Mouse (Mus musculus): ENCODE results near the gene Aagab. TPM values are rescaled to one million over a fixed set of nuclear protein-coding genes. Genes with fewer than 3 reads are reported as not detected.

Gene Aagab
- polyA plus RNA-seq, 1 experiment from 2014 or later = 64.5 TPM

DNA sequence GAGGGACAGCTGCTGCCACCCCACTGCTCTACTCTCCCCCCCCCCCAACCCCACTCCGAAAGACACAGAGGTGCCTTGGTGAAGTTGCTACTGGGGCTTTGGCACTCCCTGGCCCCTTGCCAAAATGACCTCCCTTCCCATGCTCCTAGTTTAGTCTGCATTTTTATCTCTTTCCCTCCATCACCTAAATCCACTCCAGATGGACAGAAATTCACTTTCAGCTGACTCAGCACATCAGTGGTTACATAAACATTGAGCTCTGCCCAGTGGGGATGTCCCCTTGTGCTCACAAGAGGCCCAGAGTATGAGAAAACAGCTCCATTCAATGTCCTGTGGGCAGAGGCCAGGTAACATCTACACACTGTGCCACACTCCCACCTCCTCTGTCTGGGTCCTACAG lies 52.6 kb downstream of the Aagab start:
- peaks cover 21% of the 10 kb centered on the region for H3K4me1 ChIP-seq (ENCODE audit: control insufficient read depth, insufficient read depth, low read length)
- 63% methylated on average over 1 of the region's 1 CpGs for WGBS
- H3K4me2 ChIP-seq (ENCODE audit: low read length) = no peak overlapping the region
- no peak overlapping the region for H3K27ac ChIP-seq (replicated peaks; ENCODE audit: low read depth, low read length)
- ATAC-seq (ENCODE audit: low FRiP score, low TSS enrichment) = no peak
- H3K36me3 ChIP-seq (ENCODE audit: control insufficient read depth, insufficient read depth, low read length) = no peaks in the 10 kb centered on the region
- no peaks in the 10 kb centered on the region for H3K27me3 ChIP-seq (ENCODE audit: control insufficient read depth, insufficient read depth, low read length)
- no peak overlapping the region for H3K9ac ChIP-seq (replicated peaks; ENCODE audit: low read length)
- no peak overlapping the region for H3K4me3 ChIP-seq (replicated peaks; ENCODE audit: low read depth, low read length)
- peak; percentile 27 for DNase-seq
- no peaks in the 10 kb centered on the region for H3K9me3 ChIP-seq (ENCODE audit: control insufficient read depth, low read length)

DNA sequence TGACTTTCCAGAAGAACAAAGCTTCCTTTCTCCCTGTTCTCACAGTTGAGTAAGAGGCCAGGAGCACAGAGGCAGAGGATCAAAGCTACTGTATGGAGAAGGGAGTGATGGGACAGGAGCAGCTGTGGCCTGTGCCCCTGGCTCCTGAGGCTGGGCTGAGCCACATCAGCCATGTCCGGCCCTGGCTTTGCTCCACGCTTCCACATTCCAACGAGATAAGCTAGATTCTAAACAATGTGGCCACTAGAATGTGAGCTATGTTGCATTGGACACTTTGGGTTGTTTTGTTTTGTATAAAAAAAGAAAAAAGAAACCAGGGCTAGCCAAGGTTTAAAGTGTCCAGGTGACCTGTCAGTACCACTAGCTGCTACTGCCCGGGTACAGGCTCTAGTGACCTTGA lies 54.7 kb downstream of the Aagab start:
- no peak overlapping the region for H3K9ac ChIP-seq (replicated peaks; ENCODE audit: low read length)
- 0 out of 2 replicates have a peak, but pooled peaks cover 2% of the 10 kb centered on the region for H3K36me3 ChIP-seq (ENCODE audit: control insufficient read depth, insufficient read depth, low read length)
- no peak overlapping the region for H3K27ac ChIP-seq (replicated peaks; ENCODE audit: low read depth, low read length)
- no peak overlapping the region for H3K4me3 ChIP-seq (replicated peaks; ENCODE audit: low read depth, low read length)
- WGBS = 86% methylated on average over 4 of the region's 4 CpGs
- ATAC-seq (ENCODE audit: low FRiP score, low TSS enrichment) (no peak), DNase-seq (no peak)
- no peak overlapping the region for H3K4me2 ChIP-seq (ENCODE audit: low read length)
- H3K27me3 ChIP-seq (ENCODE audit: control insufficient read depth, insufficient read depth, low read length) = no peaks in the 10 kb centered on the region
- peaks cover 21% of the 10 kb centered on the region for H3K4me1 ChIP-seq (ENCODE audit: control insufficient read depth, insufficient read depth, low read length)
- no peaks in the 10 kb centered on the region for H3K9me3 ChIP-seq (ENCODE audit: control insufficient read depth, low read length)

GRCm38 (mm10) chr9:63658436-63658835 lies 56.0 kb downstream of the Aagab start:
- no peak for ATAC-seq (ENCODE audit: low FRiP score, low TSS enrichment)
- whole genome bisulfite sequencing = 95% methylated on average over 9 of the region's 9 CpGs
- Histone ChIP-seq H3K36me3 (ENCODE audit: control insufficient read depth, insufficient read depth, low read length) (0 out of 2 replicates have a peak, but pooled peaks cover 2% of the 10 kb centered on the region), H3K9ac (replicated peaks; ENCODE audit: low read length) (no peak overlapping the region), H3K27me3 (ENCODE audit: control insufficient read depth, insufficient read depth, low read length) (no peaks in the 10 kb centered on the region), H3K4me1 (ENCODE audit: control insufficient read depth, insufficient read depth, low read length) (peaks cover 12% of the 10 kb centered on the region), H3K9me3 (ENCODE audit: control insufficient read depth, low read length) (no peaks in the 10 kb centered on the region), H3K4me3 (replicated peaks; ENCODE audit: low read depth, low read length) (no peak overlapping the region), H3K4me2 (ENCODE audit: low read length) (no peak overlapping the region), H3K27ac (replicated peaks; ENCODE audit: low read depth, low read length) (no peak overlapping the region)
- no peak for DNase-seq

- Histone ChIP-seq H3K36me3 (ENCODE audit: control insufficient read depth, insufficient read depth, low read length) (0 out of 2 replicates have a peak, but pooled peaks cover 2% of the 10 kb centered on the region), H3K9me3 (ENCODE audit: control insufficient read depth, low read length) (no peaks in the 10 kb centered on the region), H3K9ac (replicated peaks; ENCODE audit: low read length) (no peak overlapping the region), H3K4me1 (ENCODE audit: control insufficient read depth, insufficient read depth, low read length) (peaks cover 7% of the 10 kb centered on the region; the same call in 1 of the 2 replicates), H3K27ac (replicated peaks; ENCODE audit: low read depth, low read length) (0 out of 2 replicates have a peak overlapping the region, but pooled peaks have one; percentile 37), H3K27me3 (ENCODE audit: control insufficient read depth, insufficient read depth, low read length) (no peaks in the 10 kb centered on the region), H3K4me2 (ENCODE audit: low read length) (no peak overlapping the region), H3K4me3 (replicated peaks; ENCODE audit: low read depth, low read length) (no peak overlapping the region)
- DNase-seq (peak; percentile 72), ATAC-seq (ENCODE audit: low FRiP score, low TSS enrichment) (no peak)
- 79% methylated on average over 5 of the region's 5 CpGs for WGBS
These were observed 56.5 kb downstream of the Aagab start for GRCm38 (mm10) chr9:63658970-63659371.

GRCm38 (mm10) chr9:63660061-63660460 lies 57.6 kb downstream of the Aagab start:
- Histone ChIP-seq H3K9ac (replicated peaks; ENCODE audit: low read length) (no peak overlapping the region), H3K4me2 (ENCODE audit: low read length) (no peak overlapping the region), H3K27ac (replicated peaks; ENCODE audit: low read depth, low read length) (no peak overlapping the region), H3K4me1 (ENCODE audit: control insufficient read depth, insufficient read depth, low read length) (peaks cover 10% of the 10 kb centered on the region; the same call in 1 of the 2 replicates), H3K9me3 (ENCODE audit: control insufficient read depth, low read length) (no peaks in the 10 kb centered on the region), H3K27me3 (ENCODE audit: control insufficient read depth, insufficient read depth, low read length) (no peaks in the 10 kb centered on the region), H3K36me3 (ENCODE audit: control insufficient read depth, insufficient read depth, low read length) (0 out of 2 replicates have a peak, but pooled peaks cover 2% of the 10 kb centered on the region), H3K4me3 (replicated peaks; ENCODE audit: low read depth, low read length) (no peak overlapping the region)
- no peak for ATAC-seq (ENCODE audit: low FRiP score, low TSS enrichment)
- WGBS = 95% methylated on average over 4 of the region's 4 CpGs
- no peak for DNase-seq

GRCm38 (mm10) chr9:63660691-63661090 lies 58.2 kb downstream of the Aagab start:
- Histone ChIP-seq H3K9me3 (ENCODE audit: control insufficient read depth, low read length) (no peaks in the 10 kb centered on the region), H3K4me2 (ENCODE audit: low read length) (no peak overlapping the region), H3K36me3 (ENCODE audit: control insufficient read depth, insufficient read depth, low read length) (0 out of 2 replicates have a peak, but pooled peaks cover 2% of the 10 kb centered on the region), H3K9ac (replicated peaks; ENCODE audit: low read length) (no peak overlapping the region), H3K27me3 (ENCODE audit: control insufficient read depth, insufficient read depth, low read length) (no peaks in the 10 kb centered on the region), H3K4me1 (ENCODE audit: control insufficient read depth, insufficient read depth, low read length) (peaks cover 12% of the 10 kb centered on the region; the same call in 1 of the 2 replicates), H3K4me3 (replicated peaks; ENCODE audit: low read depth, low read length) (no peak overlapping the region), H3K27ac (replicated peaks; ENCODE audit: low read depth, low read length) (no peak overlapping the region)
- DNase-seq (no peak), ATAC-seq (ENCODE audit: low FRiP score, low TSS enrichment) (no peak)
- WGBS = 99% methylated on average over 3 of the region's 3 CpGs

DNA sequence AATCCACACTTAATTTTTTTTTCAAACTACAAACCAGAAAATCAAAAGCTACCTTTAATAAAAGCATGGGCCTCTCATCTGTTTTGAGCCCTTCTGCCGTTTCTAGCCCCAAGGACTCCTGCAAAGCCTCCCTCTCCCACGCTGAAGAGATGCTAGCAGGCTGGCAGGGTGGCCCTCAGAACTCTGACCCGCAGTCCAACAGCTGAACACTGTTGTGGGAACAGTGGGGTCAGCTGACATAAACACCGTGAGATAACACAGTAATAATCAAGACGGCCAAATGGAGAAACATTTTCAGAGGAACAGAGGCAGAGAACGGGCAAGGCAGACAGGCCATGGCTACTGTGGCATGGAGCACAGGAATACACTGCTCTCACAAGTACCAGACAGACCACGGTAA lies 60.3 kb downstream of the Aagab start:
- WGBS = 89% methylated on average over 7 of the region's 7 CpGs
- H3K27ac ChIP-seq (replicated peaks; ENCODE audit: low read depth, low read length) = no peak overlapping the region
- no peak for ATAC-seq (ENCODE audit: low FRiP score, low TSS enrichment)

GRCm38 (mm10) chr9:63663222-63663621 lies 60.8 kb downstream of the Aagab start:
- H3K27me3 ChIP-seq (ENCODE audit: control insufficient read depth, insufficient read depth, low read length) = no peaks in the 10 kb centered on the region
- peaks cover 12% of the 10 kb centered on the region; the same call in 1 of the 2 replicates for H3K4me1 ChIP-seq (ENCODE audit: control insufficient read depth, insufficient read depth, low read length)
- DNase-seq = no peak
- WGBS = 88% methylated on average over 10 of the region's 10 CpGs
- no peak overlapping the region for H3K27ac ChIP-seq (replicated peaks; ENCODE audit: low read depth, low read length)
- ATAC-seq (ENCODE audit: low FRiP score, low TSS enrichment) = no peak
- no peak overlapping the region for H3K4me3 ChIP-seq (replicated peaks; ENCODE audit: low read depth, low read length)
- H3K4me2 ChIP-seq (ENCODE audit: low read length) = no peak overlapping the region
- H3K9ac ChIP-seq (replicated peaks; ENCODE audit: low read length) = no peak overlapping the region
- H3K36me3 ChIP-seq (ENCODE audit: control insufficient read depth, insufficient read depth, low read length) = 0 out of 2 replicates have a peak, but pooled peaks cover 2% of the 10 kb centered on the region
- H3K9me3 ChIP-seq (ENCODE audit: control insufficient read depth, low read length) = no peaks in the 10 kb centered on the region

More for the DNA sequence above, 60.3 kb downstream of the Aagab start:
- Histone ChIP-seq H3K4me2 (ENCODE audit: low read length) (no peak overlapping the region), H3K9ac (replicated peaks; ENCODE audit: low read length) (no peak overlapping the region), H3K4me3 (replicated peaks; ENCODE audit: low read depth, low read length) (no peak overlapping the region), H3K27me3 (ENCODE audit: control insufficient read depth, insufficient read depth, low read length) (no peaks in the 10 kb centered on the region), H3K4me1 (ENCODE audit: control insufficient read depth, insufficient read depth, low read length) (peaks cover 12% of the 10 kb centered on the region; the same call in 1 of the 2 replicates), H3K36me3 (ENCODE audit: control insufficient read depth, insufficient read depth, low read length) (0 out of 2 replicates have a peak, but pooled peaks cover 2% of the 10 kb centered on the region), H3K9me3 (ENCODE audit: control insufficient read depth, low read length) (no peaks in the 10 kb centered on the region)
- no peak for DNase-seq

DNA sequence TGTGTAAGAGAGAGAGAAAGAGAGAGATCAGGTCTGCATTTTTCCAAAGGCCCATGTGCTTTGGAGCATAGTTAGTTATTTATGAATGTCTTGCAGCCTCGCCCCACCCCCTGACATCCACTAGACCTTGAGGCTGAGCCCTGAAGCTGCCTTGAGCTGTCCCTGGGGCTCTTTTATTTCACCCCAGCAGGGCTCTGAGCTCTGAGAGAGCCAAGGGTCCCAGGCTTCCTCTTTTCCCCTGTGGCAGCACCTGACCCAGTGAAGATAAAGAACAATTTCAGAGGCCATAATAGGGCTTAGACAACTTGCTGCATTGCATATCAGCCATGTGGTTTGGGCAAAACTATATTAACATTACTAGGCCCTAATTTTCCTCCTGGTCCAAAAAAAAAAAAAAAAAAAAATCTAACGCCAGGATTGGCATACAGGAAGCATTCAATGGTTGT lies 61.9 kb downstream of the Aagab start:
- Histone ChIP-seq H3K27me3 (ENCODE audit: control insufficient read depth, insufficient read depth, low read length) (no peaks in the 10 kb centered on the region), H3K27ac (replicated peaks; ENCODE audit: low read depth, low read length) (no peak overlapping the region), H3K4me1 (ENCODE audit: control insufficient read depth, insufficient read depth, low read length) (peaks cover 5% of the 10 kb centered on the region; the same call in 1 of the 2 replicates), H3K4me2 (ENCODE audit: low read length) (no peak overlapping the region), H3K4me3 (replicated peaks; ENCODE audit: low read depth, low read length) (no peak overlapping the region), H3K36me3 (ENCODE audit: control insufficient read depth, insufficient read depth, low read length) (0 out of 2 replicates have a peak, but pooled peaks cover 2% of the 10 kb centered on the region), H3K9me3 (ENCODE audit: control insufficient read depth, low read length) (no peaks in the 10 kb centered on the region), H3K9ac (replicated peaks; ENCODE audit: low read length) (no peak overlapping the region)
- no peak for ATAC-seq (ENCODE audit: low FRiP score, low TSS enrichment)
- DNase-seq = no peak
- 90% methylated on average over 2 of the region's 2 CpGs for WGBS

Measured in midbrain, embryonic 14.5 days (tissue).